Mouse (Mus musculus): ENCODE measurements around the gene Erbb4. TPM values are rescaled to one million over a fixed set of nuclear protein-coding genes. Genes with fewer than 3 reads are reported as not detected.

Erbb4 gene
- polyA plus RNA-seq, 1 experiment from 2014 or later = 0.02 TPM

DNA sequence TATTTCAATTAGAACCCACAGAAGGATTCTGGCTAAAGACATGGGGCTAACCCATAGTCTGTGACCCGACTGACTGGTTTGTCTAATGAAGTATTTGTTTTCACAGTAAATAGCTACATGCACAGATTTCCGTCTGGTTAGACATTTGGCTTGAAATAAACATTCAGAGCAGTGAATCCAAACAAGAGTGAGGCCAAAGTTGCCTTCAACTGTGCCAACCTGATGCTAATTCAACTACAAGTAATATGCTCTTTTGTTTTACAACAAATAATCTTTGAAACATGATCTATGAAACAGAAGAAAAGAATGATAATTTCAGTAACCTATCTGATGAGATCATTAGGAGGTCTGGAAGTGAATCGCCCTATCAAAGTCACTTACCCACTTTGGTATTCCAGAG is 106.5 kb downstream of the Erbb4 start:
- Histone ChIP-seq H3K4me1 (ENCODE audit: insufficient read depth, low read depth, low read length) (no peaks in the 10 kb centered on the region), H3K36me3 (ENCODE audit: insufficient read depth, low read length) (no peaks in the 10 kb centered on the region), H3K4me3 (ENCODE audit: low read depth, low read length) (no peak overlapping the region), H3K27me3 (replicated peaks; ENCODE audit: insufficient read depth, low read length) (no peaks in the 10 kb centered on the region), H3K4me2 (replicated peaks; ENCODE audit: low read depth, low read length) (no peak overlapping the region), H3K27ac (ENCODE audit: low read length) (no peak overlapping the region), H3K9ac (replicated peaks; ENCODE audit: low read depth) (no peak overlapping the region), H3K9me3 (ENCODE audit: low read length) (no peaks in the 10 kb centered on the region)
- DNase-seq (ENCODE audit: low spot score) = no peak
- 57% methylated on average over 3 of the region's 3 CpGs for WGBS
- ATAC-seq = no peak
- TF ChIP-seq CTCF (IDR thresholded peaks at IDR 0.05) (no peak), EP300 (IDR thresholded peaks at IDR 0.05) (no peak)

DNA sequence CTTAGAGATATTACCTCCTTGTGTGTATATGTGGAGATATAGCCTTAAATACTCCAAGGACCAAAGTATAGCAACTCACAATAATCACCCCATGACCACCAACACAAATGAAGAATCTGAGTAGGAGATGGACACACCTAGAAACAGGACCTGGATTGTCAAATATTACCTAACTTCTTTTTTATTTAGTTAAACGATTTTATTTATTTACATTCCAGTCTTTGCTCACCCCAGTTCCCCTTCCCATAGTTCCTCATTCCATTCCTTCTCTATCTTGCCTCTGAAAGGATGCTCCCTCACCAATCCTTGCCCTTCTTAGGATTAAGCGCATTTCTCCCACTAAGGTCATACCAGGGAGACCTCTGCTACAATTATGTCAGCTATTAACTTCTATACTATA is 128.6 kb downstream of the Erbb4 start:
- TF ChIP-seq EP300 (IDR thresholded peaks at IDR 0.05) = no peak
- no peak for TF ChIP-seq CTCF (IDR thresholded peaks at IDR 0.05)
- Histone ChIP-seq H3K4me2 (replicated peaks; ENCODE audit: low read depth, low read length) (no peak overlapping the region), H3K9ac (replicated peaks; ENCODE audit: low read depth) (no peak overlapping the region), H3K36me3 (ENCODE audit: insufficient read depth, low read length) (no peaks in the 10 kb centered on the region), H3K4me3 (ENCODE audit: low read depth, low read length) (no peak overlapping the region), H3K27me3 (replicated peaks; ENCODE audit: insufficient read depth, low read length) (no peaks in the 10 kb centered on the region), H3K9me3 (ENCODE audit: low read length) (no peaks in the 10 kb centered on the region), H3K4me1 (ENCODE audit: insufficient read depth, low read depth, low read length) (no peaks in the 10 kb centered on the region), H3K27ac (ENCODE audit: low read length) (no peak overlapping the region)
- WGBS = 51% methylated on average over 2 of the region's 2 CpGs
- DNase-seq (ENCODE audit: low spot score) (no peak), ATAC-seq (no peak)

DNA sequence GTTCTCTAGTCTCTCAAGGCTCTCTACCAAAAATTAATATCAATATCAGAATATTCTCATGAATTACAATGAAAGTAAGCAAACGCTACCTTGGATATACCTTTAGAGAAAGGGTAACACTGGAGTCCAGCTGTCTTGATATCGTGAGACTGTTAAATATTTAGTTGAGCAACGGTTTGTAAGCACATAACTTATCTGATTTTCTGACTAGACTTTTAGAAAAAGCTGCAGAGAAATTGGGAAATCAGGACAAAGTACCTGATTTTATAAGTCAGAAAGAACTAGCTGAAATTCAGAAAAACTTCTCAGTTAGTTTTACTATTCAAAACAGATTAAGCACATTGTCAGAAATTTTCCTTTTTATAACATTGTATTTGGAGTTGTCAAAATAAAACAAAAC is 129.3 kb downstream of the Erbb4 start:
- no peak overlapping the region for H3K4me2 ChIP-seq (replicated peaks; ENCODE audit: low read depth, low read length)

DNA sequence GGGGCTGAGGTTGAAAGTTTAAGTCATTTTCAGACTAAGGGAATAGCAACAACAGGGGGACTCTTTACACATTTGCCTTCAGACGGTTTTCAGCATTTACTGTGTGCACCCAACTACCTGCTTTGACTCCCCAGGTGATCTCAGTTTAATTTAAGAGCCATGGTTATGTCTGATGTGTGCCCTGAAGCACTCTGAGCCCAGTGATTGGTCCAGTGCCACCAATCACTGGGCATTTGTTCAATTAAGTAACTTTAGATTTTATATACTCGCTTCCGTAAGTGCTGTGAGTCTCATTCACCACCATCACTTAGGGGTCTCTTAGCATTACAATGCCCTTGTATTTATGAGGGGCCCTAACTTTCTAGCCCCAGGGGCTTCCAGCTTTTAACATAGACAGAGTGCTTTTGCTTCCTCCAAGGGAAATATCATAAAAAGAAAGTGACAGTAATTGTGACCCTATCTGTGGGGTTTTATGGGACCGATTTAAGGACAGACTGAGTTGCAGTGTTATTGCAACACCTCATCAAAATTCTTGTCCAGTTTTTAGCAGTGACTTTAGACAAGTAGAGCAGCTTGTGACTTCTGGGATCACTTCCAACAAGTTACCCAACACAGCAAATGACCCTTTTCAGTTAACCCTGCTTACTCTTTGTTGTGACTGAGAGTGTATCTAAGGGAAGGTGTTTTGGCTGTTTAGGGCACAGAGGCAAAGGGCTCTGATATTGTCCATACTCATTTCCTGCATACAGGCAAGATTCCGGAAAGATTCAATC is 134.3 kb downstream of the Erbb4 start:
- peak; percentile 60; the same call in 1 of the 2 replicates for TF ChIP-seq EP300 (IDR thresholded peaks at IDR 0.05)
- no peak for TF ChIP-seq CTCF (IDR thresholded peaks at IDR 0.05)
- H3K4me1 ChIP-seq (ENCODE audit: insufficient read depth, low read depth, low read length) = no peaks in the 10 kb centered on the region
- no peaks in the 10 kb centered on the region for H3K9me3 ChIP-seq (ENCODE audit: low read length)
- no peaks in the 10 kb centered on the region for H3K27me3 ChIP-seq (replicated peaks; ENCODE audit: insufficient read depth, low read length)
- no peak overlapping the region for H3K4me3 ChIP-seq (ENCODE audit: low read depth, low read length)
- H3K4me2 ChIP-seq (replicated peaks; ENCODE audit: low read depth, low read length) = peak overlapping the region; percentile 19; the same call in 1 of the 2 replicates
- 45% methylated on average over 5 of the region's 5 CpGs for WGBS
- H3K36me3 ChIP-seq (ENCODE audit: insufficient read depth, low read length) = no peaks in the 10 kb centered on the region
- ATAC-seq = peak; percentile 86
- no peak overlapping the region for H3K27ac ChIP-seq (ENCODE audit: low read length)
- no peak overlapping the region for H3K9ac ChIP-seq (replicated peaks; ENCODE audit: low read depth)
- peak; percentile 86 for DNase-seq (ENCODE audit: low spot score)

More for the DNA sequence above, 129.3 kb downstream of the Erbb4 start:
- DNase-seq (ENCODE audit: low spot score) (no peak), ATAC-seq (no peak)
- TF ChIP-seq CTCF (IDR thresholded peaks at IDR 0.05) = no peak
- TF ChIP-seq EP300 (IDR thresholded peaks at IDR 0.05) = no peak
- Histone ChIP-seq H3K4me1 (ENCODE audit: insufficient read depth, low read depth, low read length) (no peaks in the 10 kb centered on the region), H3K9ac (replicated peaks; ENCODE audit: low read depth) (no peak overlapping the region), H3K4me3 (ENCODE audit: low read depth, low read length) (no peak overlapping the region), H3K27me3 (replicated peaks; ENCODE audit: insufficient read depth, low read length) (no peaks in the 10 kb centered on the region), H3K36me3 (ENCODE audit: insufficient read depth, low read length) (no peaks in the 10 kb centered on the region), H3K27ac (ENCODE audit: low read length) (no peak overlapping the region), H3K9me3 (ENCODE audit: low read length) (no peaks in the 10 kb centered on the region)
- WGBS = 69% methylated on average over 3 of the region's 3 CpGs

GRCm38 (mm10) chr1:68964127-68964526 is 143.7 kb downstream of the Erbb4 start:
- DNase-seq (ENCODE audit: low spot score) (no peak), ATAC-seq (no peak)
- Histone ChIP-seq H3K9ac (replicated peaks; ENCODE audit: low read depth) (no peak overlapping the region), H3K4me1 (ENCODE audit: insufficient read depth, low read depth, low read length) (no peaks in the 10 kb centered on the region), H3K27ac (ENCODE audit: low read length) (no peak overlapping the region), H3K4me2 (replicated peaks; ENCODE audit: low read depth, low read length) (no peak overlapping the region), H3K9me3 (ENCODE audit: low read length) (no peaks in the 10 kb centered on the region), H3K27me3 (replicated peaks; ENCODE audit: insufficient read depth, low read length) (no peaks in the 10 kb centered on the region), H3K4me3 (ENCODE audit: low read depth, low read length) (no peak overlapping the region), H3K36me3 (ENCODE audit: insufficient read depth, low read length) (no peaks in the 10 kb centered on the region)
- no peak for TF ChIP-seq EP300 (IDR thresholded peaks at IDR 0.05)
- no peak for TF ChIP-seq CTCF (IDR thresholded peaks at IDR 0.05)

GRCm38 (mm10) chr1:68961365-68962116 is 146.3 kb downstream of the Erbb4 start:
- no peak for TF ChIP-seq EP300 (IDR thresholded peaks at IDR 0.05)
- TF ChIP-seq CTCF (IDR thresholded peaks at IDR 0.05) = no peak
- no peak overlapping the region for H3K4me2 ChIP-seq (replicated peaks; ENCODE audit: low read depth, low read length)
- no peaks in the 10 kb centered on the region for H3K36me3 ChIP-seq (ENCODE audit: insufficient read depth, low read length)
- no peaks in the 10 kb centered on the region for H3K9me3 ChIP-seq (ENCODE audit: low read length)
- no peaks in the 10 kb centered on the region for H3K27me3 ChIP-seq (replicated peaks; ENCODE audit: insufficient read depth, low read length)
- no peak overlapping the region for H3K9ac ChIP-seq (replicated peaks; ENCODE audit: low read depth)
- DNase-seq (ENCODE audit: low spot score) = no peak
- H3K27ac ChIP-seq (ENCODE audit: low read length) = no peak overlapping the region
- H3K4me1 ChIP-seq (ENCODE audit: insufficient read depth, low read depth, low read length) = no peaks in the 10 kb centered on the region
- ATAC-seq = no peak
- H3K4me3 ChIP-seq (ENCODE audit: low read depth, low read length) = no peak overlapping the region
- WGBS = 76% methylated on average over 2 of the region's 2 CpGs

All from lung, postnatal 0 days (tissue).